Mouse (Mus musculus): Measurements from ENCODE around the gene Ccl6. TPM values are rescaled to one million over a fixed set of nuclear protein-coding genes. Genes with fewer than 3 reads are reported as not detected.
A peak's percentile ranks its signal among the peaks of the same experiment; 100 is the strongest.
"Not testable (repeated sequence)": the region's sequence is repeated elsewhere in the genome, so short reads cannot be mapped to it uniquely, and the experiment has no call there.

Ccl6 gene
- polyA plus RNA-seq, 1 experiment: 6.2 TPM

DNA sequence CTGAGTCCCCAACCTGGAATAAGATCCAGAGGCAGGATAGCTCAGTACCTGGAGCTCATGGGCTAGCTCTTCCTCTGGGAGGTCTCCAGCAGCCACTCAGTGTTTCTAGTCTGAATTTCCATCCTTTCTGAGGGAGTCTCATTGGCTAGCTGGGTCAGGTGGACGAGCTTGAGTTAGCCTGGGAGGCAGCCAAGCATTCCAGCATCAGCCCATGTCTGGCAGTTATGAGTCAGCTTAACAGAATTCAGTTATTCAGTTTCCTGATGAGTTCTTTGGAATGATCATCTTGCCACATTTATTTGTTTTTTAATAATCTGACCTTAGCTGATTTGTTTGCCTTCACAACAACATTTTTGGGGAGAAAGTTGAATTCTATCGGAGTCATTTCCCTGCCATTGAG, 29.1 kb downstream of the Ccl6 start:
- no peak for TF ChIP-seq CTCF (conservative IDR thresholded peaks at IDR 0.05; ENCODE audit: insufficient read depth, insufficient read length, low read depth, low read length)
- no peak for TF ChIP-seq POLR2A (IDR thresholded peaks at IDR 0.05; ENCODE audit: low read depth, low read length)
- WGBS: 39% methylated on average over 2 of the region's 2 CpGs
- Histone ChIP-seq H3K27me3 (replicated peaks; ENCODE audit: control insufficient read depth, insufficient read depth, low read length) (no peaks in the 10 kb centered on the region), H3K27ac (ENCODE audit: insufficient read depth, low read depth, low read length) (0 out of 2 replicates have a peak overlapping the region, but pooled peaks have one; percentile 26), H3K4me1 (ENCODE audit: control insufficient read depth, insufficient read depth, low read length) (no peaks in the 10 kb centered on the region), H3K36me3 (ENCODE audit: control insufficient read depth, insufficient read depth, low read length) (no peaks in the 10 kb centered on the region), H3K4me3 (ENCODE audit: insufficient read depth, low read depth, low read length) (no peak overlapping the region)
- DNase-seq: peak; percentile 35

DNA sequence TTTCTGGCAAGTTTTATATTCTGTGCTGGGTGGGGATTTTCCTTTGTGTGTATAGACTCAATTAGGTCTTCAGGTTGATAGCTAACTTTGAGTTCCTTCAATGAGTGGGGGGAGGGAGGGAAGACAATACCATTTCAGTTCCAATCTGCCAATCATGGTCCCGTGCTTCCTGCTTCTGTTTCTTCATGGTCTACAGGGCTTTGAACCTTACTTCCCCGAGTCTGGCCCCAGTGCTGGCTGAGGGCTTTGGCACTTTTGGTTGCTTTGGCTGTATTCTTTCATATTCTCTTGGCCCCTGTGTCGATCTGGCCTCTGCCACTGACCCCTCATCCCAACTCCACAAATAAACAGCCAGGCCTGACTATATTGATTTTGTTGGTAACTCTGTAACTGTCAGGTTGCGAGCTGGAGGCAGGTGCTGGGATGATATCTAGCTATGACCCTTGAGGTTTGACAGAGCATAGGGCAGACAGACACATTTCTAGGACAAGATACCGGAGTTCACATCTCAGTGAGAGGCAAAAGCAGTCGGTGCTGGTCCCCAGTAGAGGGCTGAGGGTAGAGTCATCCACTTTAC, 30.5 kb downstream of the Ccl6 start:
- Histone ChIP-seq H3K36me3 (ENCODE audit: control insufficient read depth, insufficient read depth, low read length) (no peaks in the 10 kb centered on the region), H3K27me3 (replicated peaks; ENCODE audit: control insufficient read depth, insufficient read depth, low read length) (no peaks in the 10 kb centered on the region), H3K27ac (ENCODE audit: insufficient read depth, low read depth, low read length) (no peak overlapping the region), H3K4me3 (ENCODE audit: insufficient read depth, low read depth, low read length) (no peak overlapping the region), H3K4me1 (ENCODE audit: control insufficient read depth, insufficient read depth, low read length) (no peaks in the 10 kb centered on the region)
- DNase-seq: no peak
- no peak for TF ChIP-seq CTCF (conservative IDR thresholded peaks at IDR 0.05; ENCODE audit: insufficient read depth, insufficient read length, low read depth, low read length)
- TF ChIP-seq POLR2A (IDR thresholded peaks at IDR 0.05; ENCODE audit: low read depth, low read length): no peak
- 61% methylated on average over 6 of the region's 6 CpGs for WGBS

DNA sequence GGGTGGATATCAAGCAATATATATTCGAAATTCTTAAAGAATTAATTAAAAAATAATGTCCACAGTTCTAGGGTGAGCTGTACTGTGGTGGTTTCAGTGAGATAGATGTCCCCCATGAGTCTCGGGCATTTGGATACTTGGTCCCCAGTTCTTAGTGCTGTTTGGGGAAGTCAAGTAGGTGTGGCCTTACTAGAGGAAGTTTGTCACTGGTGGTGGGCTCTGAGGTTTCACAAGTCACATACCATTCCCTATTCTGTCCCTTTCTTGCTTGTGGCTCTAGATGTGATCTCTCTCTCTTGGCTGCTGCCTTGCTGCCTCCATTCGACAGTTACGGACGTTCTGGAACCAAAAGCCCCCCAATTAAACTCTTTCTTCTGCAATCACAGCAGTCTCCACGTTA, 32.5 kb downstream of the Ccl6 start:
- no peaks in the 10 kb centered on the region for H3K36me3 ChIP-seq (ENCODE audit: control insufficient read depth, insufficient read depth, low read length)
- TF ChIP-seq POLR2A (IDR thresholded peaks at IDR 0.05; ENCODE audit: low read depth, low read length) (no peak), CTCF (conservative IDR thresholded peaks at IDR 0.05; ENCODE audit: insufficient read depth, insufficient read length, low read depth, low read length) (no peak)
- WGBS: 74% methylated on average over 6 of the region's 6 CpGs

GRCm38 (mm10) chr11:83557074-83557473, 35.8 kb downstream of the Ccl6 start:
- H3K4me1 ChIP-seq (ENCODE audit: control insufficient read depth, insufficient read depth, low read length): no peaks in the 10 kb centered on the region
- no peak for TF ChIP-seq POLR2A (IDR thresholded peaks at IDR 0.05; ENCODE audit: low read depth, low read length)
- TF ChIP-seq CTCF (conservative IDR thresholded peaks at IDR 0.05; ENCODE audit: insufficient read depth, insufficient read length, low read depth, low read length): no peak
- no peaks in the 10 kb centered on the region for H3K36me3 ChIP-seq (ENCODE audit: control insufficient read depth, insufficient read depth, low read length)
- DNase-seq: no peak
- WGBS: 41% methylated on average over 10 of the region's 10 CpGs
- no peak overlapping the region for H3K4me3 ChIP-seq (ENCODE audit: insufficient read depth, low read depth, low read length)
- no peak overlapping the region for H3K27ac ChIP-seq (ENCODE audit: insufficient read depth, low read depth, low read length)
- H3K27me3 ChIP-seq (replicated peaks; ENCODE audit: control insufficient read depth, insufficient read depth, low read length): no peaks in the 10 kb centered on the region

More for the DNA sequence above, 32.5 kb downstream of the Ccl6 start:
- Histone ChIP-seq H3K27ac (ENCODE audit: insufficient read depth, low read depth, low read length) (no peak overlapping the region), H3K4me3 (ENCODE audit: insufficient read depth, low read depth, low read length) (no peak overlapping the region), H3K4me1 (ENCODE audit: control insufficient read depth, insufficient read depth, low read length) (no peaks in the 10 kb centered on the region), H3K27me3 (replicated peaks; ENCODE audit: control insufficient read depth, insufficient read depth, low read length) (no peaks in the 10 kb centered on the region)
- no peak for DNase-seq

DNA sequence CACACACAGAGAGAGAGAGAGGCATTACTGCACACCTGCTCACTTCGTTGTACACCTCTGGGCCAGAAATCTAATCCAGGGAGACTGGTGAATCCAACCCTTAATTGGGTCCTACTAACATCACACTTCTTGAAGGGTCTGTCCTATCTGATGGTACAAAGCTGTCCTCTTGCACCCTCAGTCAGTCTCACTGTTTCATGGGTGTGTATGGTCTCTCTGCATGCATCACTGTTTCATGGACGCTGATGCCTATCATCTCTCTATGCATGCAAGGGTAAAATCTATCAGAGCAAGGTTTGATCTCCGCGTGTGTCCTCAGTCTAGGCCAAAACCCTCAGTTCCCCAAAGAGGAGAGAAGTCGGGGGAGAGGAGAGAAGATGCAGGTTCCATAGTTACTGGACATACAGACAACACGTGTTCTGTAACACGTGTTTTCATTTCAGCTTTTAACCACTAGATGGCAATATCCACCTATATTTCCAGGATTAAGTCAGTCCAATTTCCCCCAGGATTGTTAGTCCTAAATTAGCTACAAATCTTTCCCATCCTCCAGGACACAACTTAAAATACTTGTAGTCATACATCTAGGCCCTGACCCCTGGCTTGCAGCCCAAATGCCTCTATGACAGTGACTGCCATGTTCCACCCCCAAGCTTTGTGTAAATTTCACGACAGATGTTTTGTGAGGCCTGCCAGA, 36.7 kb downstream of the Ccl6 start:
- Histone ChIP-seq H3K36me3 (ENCODE audit: control insufficient read depth, insufficient read depth, low read length) (no peaks in the 10 kb centered on the region), H3K4me3 (ENCODE audit: insufficient read depth, low read depth, low read length) (no peak overlapping the region), H3K4me1 (ENCODE audit: control insufficient read depth, insufficient read depth, low read length) (no peaks in the 10 kb centered on the region), H3K27ac (ENCODE audit: insufficient read depth, low read depth, low read length) (no peak overlapping the region), H3K27me3 (replicated peaks; ENCODE audit: control insufficient read depth, insufficient read depth, low read length) (no peaks in the 10 kb centered on the region)
- peak; percentile 68 for DNase-seq
- TF ChIP-seq CTCF (conservative IDR thresholded peaks at IDR 0.05; ENCODE audit: insufficient read depth, insufficient read length, low read depth, low read length): peak; percentile 32; the same call in 1 of the 2 replicates
- no peak for TF ChIP-seq POLR2A (IDR thresholded peaks at IDR 0.05; ENCODE audit: low read depth, low read length)
- 30% methylated on average over 8 of the region's 8 CpGs for WGBS

GRCm38 (mm10) chr11:83551668-83552067, 41.2 kb downstream of the Ccl6 start:
- H3K27ac ChIP-seq (ENCODE audit: insufficient read depth, low read depth, low read length): no peak overlapping the region
- H3K4me3 ChIP-seq (ENCODE audit: insufficient read depth, low read depth, low read length): no peak overlapping the region
- no peaks in the 10 kb centered on the region for H3K4me1 ChIP-seq (ENCODE audit: control insufficient read depth, insufficient read depth, low read length)
- H3K27me3 ChIP-seq (replicated peaks; ENCODE audit: control insufficient read depth, insufficient read depth, low read length): no peaks in the 10 kb centered on the region
- 74% methylated on average over 5 of the region's 5 CpGs for WGBS
- TF ChIP-seq POLR2A (IDR thresholded peaks at IDR 0.05; ENCODE audit: low read depth, low read length) (no peak), CTCF (conservative IDR thresholded peaks at IDR 0.05; ENCODE audit: insufficient read depth, insufficient read length, low read depth, low read length) (no peak)
- no peaks in the 10 kb centered on the region for H3K36me3 ChIP-seq (ENCODE audit: control insufficient read depth, insufficient read depth, low read length)
- no peak for DNase-seq

- H3K36me3 ChIP-seq (ENCODE audit: control insufficient read depth, insufficient read depth, low read length); H3K27ac ChIP-seq (ENCODE audit: insufficient read depth, low read depth, low read length); DNase-seq; H3K4me1 ChIP-seq (ENCODE audit: control insufficient read depth, insufficient read depth, low read length); H3K4me3 ChIP-seq (ENCODE audit: insufficient read depth, low read depth, low read length); H3K27me3 ChIP-seq (replicated peaks; ENCODE audit: control insufficient read depth, insufficient read depth, low read length): not testable (repeated sequence)
- WGBS: 84% methylated on average over 7 of the region's 7 CpGs
Observed at GRCm38 (mm10) chr11:83551037-83551436, 41.9 kb downstream of the Ccl6 start.
